Comparison of ENCODE assay signal across 9 mouse cellular contexts in genomic region chr15:78744206-78744605, GRCm38 (mm10). TPM values are rescaled to one million over a fixed set of nuclear protein-coding genes. Genes with fewer than 3 reads are reported as not detected.
A peak's percentile ranks its signal among the peaks of the same experiment; 100 is the strongest.
DNase-seq lines count a peak whose midpoint lies in the region; TF ChIP-seq lines count a peak whose summit lies in the region.
"Had no signal": no experiment of that assay in that cellular context is flagged by ENCODE, and none has a peak within 500 bp of the region (broad histone marks: within the 10 kb centered on the region; RNA-seq: fewer than 3 reads in every experiment).

No protein-coding gene starts in this region.

- H3K9ac ChIP-seq in liver, adult 2 months (ENCODE audit: low read depth, low read length): no peak overlapping the region

- no peak; the same call in 1 of the 2 replicates for TF ChIP-seq CTCF in gastrocnemius, adult 2 months (IDR thresholded peaks at IDR 0.05)
- TF ChIP-seq CTCF in liver, adult 2 months (IDR thresholded peaks at IDR 0.05; ENCODE audit: low read depth, low read length): peak; percentile 95

- no peaks in the 10 kb centered on the region for H3K4me1 ChIP-seq in liver, adult 2 months (ENCODE audit: control insufficient read depth, insufficient read depth, low read length)

- H3K4me3 ChIP-seq in gastrocnemius, adult 2 months: no peak overlapping the region
- H3K4me3 ChIP-seq in liver, adult 2 months (ENCODE audit: insufficient read depth, low read depth, low read length): no peak overlapping the region

- H3K79me2 ChIP-seq in liver, adult 2 months (ENCODE audit: control insufficient read depth, insufficient read depth, low read length): no peaks in the 10 kb centered on the region

- WGBS in liver, adult 2 months: 9% methylated on average over 5 of the region's 5 CpGs

- no peak for TF ChIP-seq POLR2A in liver, adult 2 months (IDR thresholded peaks at IDR 0.05; ENCODE audit: extremely low read depth, insufficient read depth, low read length)

- no peak overlapping the region for H3K27ac ChIP-seq in gastrocnemius, adult 2 months
- no peak overlapping the region for H3K27ac ChIP-seq in liver, adult 2 months (replicated peaks; ENCODE audit: insufficient read depth, low read depth, low read length)

- H3K27me3 ChIP-seq in liver, adult 2 months (ENCODE audit: control insufficient read depth, insufficient read depth, low read length): no peaks in the 10 kb centered on the region
- no peaks in the 10 kb centered on the region for H3K27me3 ChIP-seq in splenic B cell, adult 2 months (ENCODE audit: control insufficient read depth, insufficient read depth, low read length, poor library complexity, severe bottlenecking)

- intact Hi-C loops in gastrocnemius, adult 2 months (cut with DNase I): loop anchor here (2.0 kb wide), 1 partner anchor 121 kb away; no protein-coding TSS in a partner anchor

- H3K36me3 ChIP-seq in liver, adult 2 months (ENCODE audit: control insufficient read depth, insufficient read depth, low read length): no peaks in the 10 kb centered on the region
- no peaks in the 10 kb centered on the region for H3K36me3 ChIP-seq in splenic B cell, adult 2 months (ENCODE audit: control insufficient read depth, insufficient read depth, low read length, poor library complexity, severe bottlenecking)

- DNase-seq in urinary bladder, adult 2 months (ENCODE audit: low spot score): peak; percentile 45
- DNase-seq in urinary bladder, postnatal 10 days (ENCODE audit: low spot score): no peak
- DNase-seq in cerebellum, postnatal 36 days: peak; percentile 59 to 71
- peak; percentile 73 for DNase-seq in gastrocnemius, adult 2 months
- peak; percentile 75 for DNase-seq in kidney, adult 9 months
- DNase-seq in liver, adult 2 months (ENCODE audit: extremely low read depth, low read depth, low spot score): peak; percentile 8
- DNase-seq in natural killer cell, adult 2 months (ENCODE audit: low spot score in 2 of 2): peak; percentile 64 to 78
- DNase-seq in splenic B cell, adult 2 months (ENCODE audit: low read depth, low spot score): peak; percentile 86

RNA-seq across cellular contexts. Expression of gene Elfn2, which starts 25.6 kb away (rescaled TPM):
- 0.03 and 0.04 TPM in 2 replicates for polyA plus RNA-seq in urinary bladder, adult 2 months (2012; rRNA removed)
- under 1 TPM in 1 of 2 experiments, not detected in 1; 0.03 TPM for total RNA-seq in gastrocnemius, adult 2 months (2021)
- not detected in 2 replicates for total RNA-seq in liver, adult 2 months (2014; rRNA removed)
- not detected in 2 replicates for polyA plus RNA-seq in liver, adult 2 months (2012; rRNA removed)
- polyA plus RNA-seq: stomach, embryonic 14.5 days had no signal

RNA-seq across cellular contexts. Expression of gene Mfng, which starts 29.1 kb away (rescaled TPM):
- 8.0 and 9.2 TPM in 2 replicates for polyA plus RNA-seq in urinary bladder, adult 2 months (2012; rRNA removed)
- 1 to 10 TPM; 2.6 to 3.1 TPM for total RNA-seq in gastrocnemius, adult 2 months (2021)
- 0.74 and 1.1 TPM in 2 replicates for total RNA-seq in liver, adult 2 months (2014; rRNA removed)
- 1.2 and 2.3 TPM in 2 replicates for polyA plus RNA-seq in liver, adult 2 months (2012; rRNA removed)

RNA-seq across cellular contexts. Expression of gene Card10, which starts 58.6 kb away (rescaled TPM):
- polyA plus RNA-seq in urinary bladder, adult 2 months (2012; rRNA removed): 8.6 and 9.5 TPM in 2 replicates
- total RNA-seq in gastrocnemius, adult 2 months (2021): 1 to 10 TPM; 6.1 to 6.8 TPM
- 2.7 and 4.3 TPM in 2 replicates for total RNA-seq in liver, adult 2 months (2014; rRNA removed)
- 15.0 and 18.7 TPM in 2 replicates for polyA plus RNA-seq in liver, adult 2 months (2012; rRNA removed)
